Mouse (Mus musculus): ENCODE measurements around the gene Atf1.
"Not testable (repeated sequence)": the region's sequence is repeated elsewhere in the genome, so short reads cannot be mapped to it uniquely, and the experiment has no call there.

Gene Atf1

DNA sequence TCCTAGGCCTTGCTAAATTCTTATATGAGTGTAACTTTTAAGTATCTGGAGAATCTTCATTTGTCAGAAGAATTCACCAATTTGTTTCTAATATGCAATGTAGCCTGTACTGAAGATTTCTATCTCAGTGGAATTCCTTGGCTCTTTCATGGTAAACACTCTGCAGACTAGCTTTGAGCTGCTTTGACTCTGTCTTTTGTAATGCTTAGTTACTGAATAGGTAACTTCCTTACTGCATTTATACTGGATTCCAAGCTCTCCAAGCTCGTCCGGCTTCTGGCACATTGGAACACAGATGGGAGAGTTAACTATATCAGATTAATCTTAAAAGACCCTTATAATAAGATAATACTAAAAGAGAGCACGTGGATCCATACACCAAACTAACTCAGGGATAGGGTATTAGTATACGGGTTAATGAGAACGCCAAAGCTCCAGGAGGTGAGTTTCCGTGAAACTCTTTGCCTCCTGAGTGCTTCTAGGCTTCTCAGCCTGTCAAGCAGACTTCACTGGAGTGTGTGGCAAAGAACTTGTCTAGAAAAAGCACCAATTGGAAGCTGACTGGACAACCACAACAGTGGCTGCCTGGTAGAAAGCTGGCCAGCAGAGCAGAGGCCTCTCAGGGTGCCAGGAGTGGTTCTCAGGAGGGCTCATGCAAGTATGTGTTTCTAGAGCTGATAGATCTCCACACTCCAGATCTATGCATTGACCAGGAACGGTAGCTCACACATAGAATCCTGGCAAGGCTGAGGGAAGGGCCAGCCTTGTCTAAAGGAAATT, 31.2 kb downstream of the Atf1 start:
- no peak for DNase-seq (ENCODE audit: low spot score)

DNA sequence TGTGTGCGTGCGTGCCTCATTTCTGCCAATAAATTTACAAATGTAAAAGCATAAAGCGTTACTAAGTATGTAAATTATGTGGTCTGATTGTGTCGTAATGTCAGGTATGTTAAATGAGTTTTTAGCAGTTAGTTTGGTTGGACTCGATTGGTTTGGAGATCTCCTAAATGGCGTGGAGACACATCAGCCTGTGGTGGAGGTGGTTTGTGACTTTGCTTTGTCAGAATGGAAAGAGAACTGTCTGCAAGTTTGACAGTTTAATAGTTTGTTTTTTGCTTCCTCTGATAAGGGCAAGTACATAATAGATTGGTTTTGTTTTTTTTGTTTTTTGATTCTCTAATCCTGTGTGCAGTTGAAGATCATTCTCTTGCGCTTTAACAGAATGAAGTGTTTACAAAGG, 32.7 kb downstream of the Atf1 start:
- DNase-seq (ENCODE audit: low spot score) = not testable (repeated sequence)

DNA sequence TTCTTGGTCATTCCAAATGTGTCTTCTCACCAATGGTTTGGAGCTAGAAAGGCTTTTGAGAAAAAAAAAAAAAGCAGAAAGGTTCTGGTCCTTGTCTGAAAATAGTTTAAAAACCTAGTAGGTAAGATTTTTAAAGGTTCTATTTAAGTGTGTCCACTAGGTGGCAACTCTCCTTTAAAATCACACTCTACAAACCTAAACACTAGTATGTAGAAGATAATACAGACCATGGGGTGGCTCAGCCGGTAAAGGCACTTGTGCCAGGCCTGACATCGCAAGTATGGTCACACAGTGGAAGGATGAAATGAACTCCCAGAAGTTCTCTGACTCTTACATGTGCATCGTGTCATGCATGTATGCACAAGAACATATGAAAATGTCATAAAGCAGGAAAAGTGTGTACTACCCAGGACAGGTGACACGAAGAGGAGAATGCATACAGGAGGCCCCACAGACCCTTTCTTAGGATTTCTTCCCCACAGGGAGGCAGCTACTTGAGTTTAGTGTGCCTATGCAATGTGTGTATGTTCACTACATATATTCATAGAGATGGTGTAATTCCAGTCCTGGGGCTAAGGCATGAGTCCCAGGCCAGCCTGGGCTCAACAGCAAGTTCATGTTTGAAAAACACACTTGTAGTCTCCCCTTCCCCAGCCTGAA, 35.8 kb downstream of the Atf1 start:
- peak; percentile 20 for DNase-seq (ENCODE audit: low spot score)

DNA sequence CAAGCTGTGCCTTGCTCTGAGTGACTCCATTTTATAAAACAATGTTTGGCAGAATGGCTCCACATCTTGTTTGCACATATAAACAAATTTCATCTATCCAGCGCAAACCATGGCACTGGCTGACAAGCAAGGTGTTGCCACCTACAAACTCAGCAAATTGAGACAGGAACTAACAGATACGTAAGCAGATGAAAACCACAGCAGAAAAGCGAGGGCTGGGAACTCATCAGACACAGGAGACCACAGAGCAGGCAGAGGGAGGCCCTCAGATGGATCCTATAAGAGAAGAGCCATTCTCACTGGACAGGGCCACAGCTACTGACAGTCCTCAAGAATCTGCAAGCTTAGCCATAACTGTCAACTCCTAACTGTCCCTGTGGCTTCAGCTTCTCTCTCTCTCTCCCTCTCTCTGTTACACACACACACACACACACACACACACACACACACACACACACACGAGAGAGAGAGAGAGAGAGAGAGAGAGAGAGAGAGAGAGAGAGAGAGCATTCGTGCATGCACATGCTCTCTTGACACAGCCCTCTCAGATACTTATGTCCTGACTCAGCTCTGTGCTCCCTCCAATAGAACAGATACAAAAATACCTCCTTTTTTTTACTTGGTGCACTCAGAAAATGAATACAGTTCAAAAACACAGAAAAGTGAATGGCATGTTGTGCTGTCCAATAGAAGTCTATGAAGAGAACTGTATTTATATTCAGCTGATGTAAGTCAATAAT, 38.1 kb downstream of the Atf1 start:
- DNase-seq (ENCODE audit: low spot score) = no peak

DNA sequence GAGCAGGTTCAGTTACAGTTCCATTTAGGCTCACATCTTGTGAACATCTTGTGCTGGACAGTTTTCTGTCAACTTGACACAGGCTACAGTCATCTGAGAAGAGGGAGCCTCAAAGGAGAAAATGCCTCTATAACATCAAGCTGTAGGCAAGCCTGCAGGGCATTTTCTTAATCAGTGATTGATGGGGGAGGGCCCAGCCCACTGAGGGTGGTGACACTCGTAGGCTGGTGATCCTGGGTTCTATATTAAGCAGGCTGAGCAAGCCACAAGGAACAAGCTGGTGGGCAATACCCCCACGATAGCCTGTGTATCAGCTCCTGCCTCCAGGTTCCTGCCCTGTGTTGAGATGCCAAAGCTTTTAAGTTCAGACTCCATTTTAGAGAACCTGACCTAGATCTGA, 41.3 kb downstream of the Atf1 start:
- no peak for DNase-seq (ENCODE audit: low spot score)

DNA sequence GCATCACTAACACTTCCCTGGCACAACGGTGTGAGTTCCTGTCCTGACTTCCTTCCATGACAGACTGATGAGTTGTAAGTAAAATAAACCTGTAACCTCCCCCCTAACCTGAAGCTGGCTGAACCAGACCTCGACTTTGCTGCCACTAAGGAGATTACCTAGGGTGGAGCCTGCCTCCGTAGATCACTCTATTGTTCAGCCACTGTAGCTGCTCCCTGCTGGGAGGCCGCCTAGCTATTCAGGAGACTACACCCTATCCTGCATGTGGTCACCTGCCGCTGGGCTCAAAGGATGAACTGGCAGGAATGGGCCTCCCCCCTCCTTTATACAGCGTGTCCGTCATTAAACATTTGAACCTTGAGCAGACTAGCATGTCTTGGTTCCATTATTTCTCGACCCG, 42.2 kb downstream of the Atf1 start:
- no peak for DNase-seq (ENCODE audit: low spot score)

DNA sequence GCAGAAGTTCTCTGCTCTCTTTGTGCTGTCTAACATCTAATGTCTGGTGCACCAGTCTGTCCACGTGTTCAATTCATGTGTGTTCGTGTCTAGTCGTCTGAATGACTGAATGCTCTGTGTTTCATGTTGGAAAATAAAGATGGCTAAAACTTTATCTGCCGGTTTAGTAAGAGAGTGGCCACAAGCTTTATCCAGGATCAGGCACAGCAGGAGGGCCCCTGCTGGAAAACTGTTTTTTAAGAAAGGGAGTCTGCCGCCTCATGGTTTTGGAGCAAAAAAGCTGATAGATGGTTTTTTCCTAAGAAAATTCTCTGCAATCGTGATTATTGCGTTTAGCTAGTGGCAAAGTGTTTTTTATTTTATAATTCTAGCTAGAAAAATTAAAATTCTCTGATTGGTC, 43.0 kb downstream of the Atf1 start:
- DNase-seq (ENCODE audit: low spot score) = not testable (repeated sequence)

DNA sequence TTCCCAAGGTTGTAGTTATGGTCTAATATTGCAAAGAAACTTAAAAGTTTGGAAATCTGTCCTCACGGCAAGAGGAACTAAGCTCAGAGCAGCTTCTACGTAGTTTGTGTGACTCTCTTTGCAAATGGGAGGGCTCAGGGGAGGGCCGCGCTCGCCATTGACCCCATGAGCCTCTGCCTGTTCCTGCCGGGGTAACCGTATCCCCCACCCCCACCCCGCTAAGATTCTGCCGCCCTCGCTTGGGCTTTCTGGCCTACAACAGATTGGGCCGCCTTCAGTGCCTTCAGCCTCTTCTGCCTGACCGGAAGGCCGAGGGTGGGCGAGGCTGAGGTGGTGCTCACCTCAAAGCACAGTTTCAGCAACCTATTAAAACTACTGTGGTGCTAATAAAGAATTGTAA, 43.8 kb downstream of the Atf1 start:
- DNase-seq (ENCODE audit: low spot score) = no peak

DNA sequence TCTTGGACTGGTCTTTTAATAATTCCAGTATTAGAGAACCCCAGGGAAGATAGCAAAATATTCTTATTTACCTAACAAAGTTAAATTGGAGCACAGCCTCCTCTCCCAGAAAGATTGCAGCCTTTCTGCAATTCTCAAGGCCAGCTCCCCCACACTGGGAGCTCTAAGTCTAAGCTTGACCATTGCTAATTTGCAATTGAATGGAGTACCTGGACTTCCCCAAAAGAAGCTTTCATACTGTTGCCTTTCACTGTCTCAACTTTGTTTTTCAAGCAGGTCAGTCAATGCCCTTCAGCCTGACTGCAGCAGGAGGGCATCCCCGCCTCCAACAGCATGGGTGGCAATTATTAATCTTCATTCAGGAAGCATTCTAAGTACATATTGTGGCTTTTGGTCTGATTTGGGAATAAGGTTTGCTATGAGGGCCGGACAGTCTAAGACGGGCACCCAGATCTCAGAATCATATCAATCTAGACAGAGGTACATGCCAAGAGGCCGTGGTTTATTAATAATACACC, 46.2 kb downstream of the Atf1 start:
- not testable (repeated sequence) for DNase-seq (ENCODE audit: low spot score)

DNA sequence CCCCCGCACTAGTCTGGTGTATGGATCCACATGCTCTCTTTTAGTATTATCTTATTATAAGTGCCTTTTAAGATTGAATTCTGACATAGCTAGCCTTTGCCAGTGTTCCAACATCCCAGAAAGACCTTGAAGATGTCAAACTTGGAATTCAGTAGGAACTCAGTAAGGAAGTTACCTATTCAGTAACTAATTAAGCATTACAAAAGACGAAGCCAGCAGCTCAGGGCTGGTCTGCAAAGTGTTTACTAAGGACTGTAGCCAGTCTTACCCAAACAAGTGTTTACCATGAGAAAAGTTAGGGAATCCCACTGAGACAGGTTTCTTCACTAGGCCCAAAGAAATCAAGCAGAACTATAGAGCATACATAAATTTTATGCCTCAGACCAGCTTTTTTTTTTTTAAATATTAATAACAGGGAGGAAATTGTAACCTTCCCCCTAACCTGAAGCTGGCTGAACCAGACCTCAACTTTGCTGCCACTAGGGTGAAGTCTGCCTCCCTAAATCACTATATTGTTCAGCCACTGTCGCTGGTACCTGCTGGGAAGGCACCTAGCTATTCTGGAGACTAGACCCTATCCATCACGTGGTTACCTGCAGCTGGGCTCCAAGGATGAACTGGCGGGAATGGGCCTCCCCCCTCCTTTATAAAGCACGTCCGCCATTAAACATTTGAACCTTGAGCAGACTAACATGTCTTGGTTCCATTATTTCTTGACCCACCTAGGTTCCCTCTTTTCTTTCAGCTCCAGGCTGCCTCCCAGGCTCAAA, 47.4 kb downstream of the Atf1 start:
- no peak for DNase-seq (ENCODE audit: low spot score)

DNA sequence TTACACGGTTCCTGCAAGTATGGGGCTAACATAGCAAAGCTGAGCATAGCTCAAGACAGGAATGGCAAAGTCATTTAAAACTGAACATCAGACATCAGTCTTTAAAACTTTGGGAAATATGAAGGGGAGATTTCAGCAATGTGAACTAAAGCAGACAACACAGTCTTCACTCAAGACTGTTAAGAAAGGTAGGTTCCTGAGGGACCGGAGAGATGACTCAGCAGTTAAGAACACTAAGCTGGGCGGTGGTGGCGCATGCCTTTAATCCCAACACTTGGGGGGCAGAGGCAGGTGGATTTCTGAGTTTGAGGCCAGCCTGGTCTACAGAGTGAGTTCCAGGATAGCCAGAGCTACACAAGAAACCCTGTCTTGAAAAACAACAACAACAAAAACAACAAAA, 48.8 kb downstream of the Atf1 start:
- no peak for DNase-seq (ENCODE audit: low spot score)

DNA sequence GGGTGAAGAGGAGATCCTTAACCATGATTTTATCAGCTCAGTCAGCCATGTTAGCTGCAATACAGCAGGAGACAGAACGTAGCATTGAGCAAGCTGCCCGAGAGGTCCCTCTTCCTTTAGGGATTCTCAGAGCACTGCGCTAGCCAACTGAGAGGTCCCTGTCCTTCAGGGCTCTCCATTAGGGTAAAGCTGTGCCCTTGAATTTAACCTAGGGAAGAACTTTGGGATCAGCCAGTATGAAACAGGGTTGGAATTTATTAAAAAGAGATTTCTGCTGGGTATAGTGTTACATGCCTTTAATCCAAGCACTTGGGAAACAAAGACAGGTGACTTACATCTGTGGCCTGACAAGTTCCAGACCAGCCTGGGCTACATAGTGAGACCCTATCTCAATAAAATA, 50.0 kb downstream of the Atf1 start:
- no peak for DNase-seq (ENCODE audit: low spot score)

DNA sequence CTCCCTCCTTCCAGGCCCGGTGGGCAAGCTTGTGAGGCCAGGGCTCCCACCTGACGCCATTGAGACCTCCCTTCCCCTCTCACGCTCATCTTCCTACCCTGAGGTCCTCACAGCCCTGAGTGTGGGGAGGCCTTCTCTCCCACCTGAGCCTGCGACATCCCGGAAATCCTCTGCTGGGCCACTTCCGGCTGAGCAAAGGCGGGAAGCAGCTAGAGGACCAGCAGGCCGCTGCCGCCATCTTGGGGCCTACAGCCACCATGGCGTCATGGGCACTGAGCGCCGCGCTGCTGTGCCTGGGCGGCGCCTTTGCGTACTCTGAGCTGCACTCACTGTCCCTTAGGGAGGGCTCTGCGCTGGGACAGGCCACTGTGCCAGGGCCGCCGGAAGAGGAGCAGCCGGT, 53.0 kb downstream of the Atf1 start, which contains the start of gene Tmprss12:
Tmprss12 (plus strand) TSS at position 212 of the 400 bp plus-strand sequence.
- no peak for DNase-seq (ENCODE audit: low spot score)

DNA sequence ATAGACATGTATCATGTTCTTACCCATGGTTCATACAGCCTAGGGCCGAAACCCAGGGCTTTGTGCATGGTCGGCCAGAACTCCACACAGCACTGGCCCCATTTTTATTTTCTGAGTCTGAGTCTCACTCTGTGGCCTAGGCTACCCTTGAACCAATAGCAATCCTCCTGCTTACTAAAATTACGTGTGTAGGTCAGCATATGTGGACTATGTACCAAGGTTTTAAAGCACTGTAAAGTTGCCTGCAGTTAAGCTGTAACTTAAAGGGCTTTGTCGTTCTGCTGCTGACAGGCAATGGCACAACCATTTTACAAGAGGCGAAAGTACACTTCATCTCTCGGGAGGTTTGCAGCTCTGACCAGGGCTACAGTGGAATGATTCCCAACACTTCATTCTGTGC, 61.4 kb downstream of the Atf1 start:
- DNase-seq (ENCODE audit: low spot score) = no peak

DNA sequence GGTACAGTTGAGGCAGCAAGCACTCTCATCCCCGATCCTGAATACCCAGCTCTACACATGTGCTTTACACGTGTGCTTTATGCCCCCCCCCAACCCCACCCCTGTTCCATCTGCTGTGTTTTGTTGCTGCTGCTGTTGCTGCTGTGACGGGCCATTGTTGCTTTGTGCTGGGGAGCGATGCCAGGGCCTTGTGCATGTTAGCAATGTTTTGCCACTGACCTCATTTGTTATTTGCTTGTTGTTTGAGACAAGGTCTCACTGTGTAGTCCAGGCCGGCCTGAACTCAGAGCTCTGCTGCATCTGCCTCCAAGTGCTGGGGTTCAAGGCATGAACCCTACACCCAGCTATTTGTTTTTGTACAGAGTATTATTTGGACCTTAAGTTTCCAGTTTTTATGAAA, 63.2 kb downstream of the Atf1 start:
- peak; percentile 62 for DNase-seq (ENCODE audit: low spot score)

DNA sequence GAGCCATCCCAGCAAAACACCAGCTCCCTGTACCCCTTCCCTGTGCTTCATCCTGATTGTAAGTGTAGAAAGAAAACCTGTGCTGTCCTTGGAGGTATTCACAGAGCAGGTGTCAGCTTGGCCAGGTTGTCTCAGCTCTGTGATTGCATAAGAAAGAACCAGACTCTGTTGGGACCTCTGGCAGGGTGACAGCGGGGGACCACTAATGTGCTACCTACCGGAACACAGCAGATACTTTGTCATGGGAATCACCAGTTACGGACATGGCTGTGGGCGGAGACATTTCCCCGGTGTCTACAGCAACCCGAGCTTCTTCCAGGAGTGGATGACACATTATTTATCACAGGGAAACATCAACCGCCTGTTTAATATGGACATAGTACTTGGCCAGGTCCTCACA, 64.7 kb downstream of the Atf1 start:
- DNase-seq (ENCODE audit: low spot score) = no peak

DNA sequence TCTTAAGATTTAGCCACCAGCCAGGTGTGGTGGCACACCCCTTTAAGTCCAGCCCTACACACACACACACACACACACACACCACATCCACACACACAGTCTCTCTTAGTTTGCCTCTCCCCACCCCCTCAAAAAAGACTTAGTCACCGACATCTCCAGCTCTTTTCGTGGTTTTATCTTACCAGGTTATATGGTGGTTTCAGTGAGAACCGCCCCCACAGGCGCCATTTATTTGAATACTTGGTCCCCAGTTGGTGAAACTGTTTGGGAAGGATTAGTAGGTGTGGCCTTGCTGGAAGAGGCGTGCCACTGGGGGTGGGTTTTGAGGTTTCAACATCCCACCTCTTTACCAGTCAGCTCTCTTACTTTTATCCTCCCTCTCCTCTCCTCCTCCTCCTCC, 70.2 kb downstream of the Atf1 start:
- no peak for DNase-seq (ENCODE audit: low spot score)

DNA sequence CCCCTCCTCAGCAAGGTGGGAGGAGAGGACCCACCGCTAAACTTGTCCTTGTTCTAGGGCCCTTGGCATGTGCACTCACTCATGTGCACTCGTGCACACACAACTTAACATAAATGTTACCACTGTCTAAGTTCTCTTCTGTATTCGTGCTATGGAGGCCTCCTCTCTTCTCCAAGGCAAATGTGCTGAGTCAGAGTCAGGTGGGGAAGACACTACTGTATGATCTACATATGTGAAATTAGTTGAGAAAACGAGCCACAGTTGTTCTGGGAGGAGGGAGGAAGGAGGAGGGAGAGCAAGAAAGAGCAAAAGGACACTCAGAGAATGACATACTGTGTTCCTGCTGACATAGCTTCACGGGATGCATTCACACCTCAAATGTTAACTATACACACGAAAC, 72.9 kb downstream of the Atf1 start:
- no peak for DNase-seq (ENCODE audit: low spot score)

DNA sequence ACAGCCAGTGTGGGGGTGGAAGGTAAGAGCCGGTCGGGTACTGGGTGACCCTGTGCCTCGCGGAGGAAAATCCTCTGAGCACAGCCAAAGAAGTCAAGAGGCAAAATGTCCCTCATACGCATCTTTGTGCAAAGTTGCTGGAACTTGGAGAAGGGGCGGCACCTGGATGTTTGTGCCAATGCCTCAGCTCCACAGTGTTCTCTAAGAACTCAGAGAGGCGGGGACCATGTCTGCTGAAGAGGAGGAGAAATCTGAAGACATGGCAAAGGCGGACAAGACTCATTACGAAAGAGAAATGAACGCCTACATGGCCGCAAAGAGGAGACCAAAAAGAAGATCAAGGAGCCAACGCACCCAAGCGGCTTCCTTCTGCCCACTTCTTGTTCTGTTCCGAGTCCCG, 73.9 kb downstream of the Atf1 start:
- no peak for DNase-seq (ENCODE audit: low spot score)

DNA sequence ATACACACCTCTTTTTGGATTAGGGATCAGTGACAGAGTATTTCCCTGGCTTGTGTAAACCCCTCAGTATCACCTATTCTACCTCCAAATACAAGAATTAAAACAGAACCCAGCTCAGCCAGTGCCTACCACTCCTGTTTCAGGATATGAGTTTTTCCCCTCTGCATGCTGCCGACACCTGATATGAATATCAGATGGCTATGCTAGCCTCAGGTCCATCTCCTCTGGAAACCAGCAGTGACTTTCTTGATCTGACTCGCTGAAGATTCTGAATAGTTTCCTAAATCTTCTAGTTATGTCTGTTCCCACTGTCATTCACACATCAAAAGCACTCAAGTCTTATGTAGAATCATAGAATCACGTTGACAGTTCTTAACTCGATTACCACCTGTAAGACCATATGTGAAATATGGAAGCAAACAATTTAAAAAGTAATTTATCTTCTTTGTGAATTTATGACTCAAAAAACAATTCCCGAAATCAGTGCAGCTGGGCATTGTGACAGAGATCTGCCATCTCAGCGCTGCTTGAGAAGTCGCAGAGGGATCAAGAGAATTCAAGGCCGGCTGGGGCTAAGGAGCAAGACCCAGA, 75.9 kb downstream of the Atf1 start:
- peak; percentile 16 for DNase-seq (ENCODE audit: low spot score)

Data from layer of hippocampus, adult 11-12 months (tissue).